Mouse (Mus musculus) naive thymus-derived CD4-positive, alpha-beta T cell, adult 5 months (primary cell): ENCODE data around the gene Fgf8. TPM values are rescaled to one million over a fixed set of nuclear protein-coding genes. Genes with fewer than 3 reads are reported as not detected.

Source experiments
- polyA plus RNA-seq: library from polyadenylated mRNA; unstranded; fragments of 100-300 nt; shearing (Covaris generic); gene quantifications from one replicate; pipeline ENCODE4 v1.2.1, GENCODE M21; 2017

The Fgf8 gene
- polyA plus RNA-seq, result not detected

GRCm38 (mm10) chr19:45742218-45742983 is at the start of gene Fgf8:
TSS of gene Fgf8 (minus strand) at chr19:45742915.

GRCm38 (mm10) chr19:45783181-45783932 is 40.6 kb upstream of the Fgf8 start, which contains the start of gene Mgea5:
TSS of gene Mgea5 (minus strand) at chr19:45783837.

GRCm38 (mm10) chr19:45749243-45750043 is 6.7 kb upstream of the Fgf8 start, which contains the start of gene Npm3:
TSS of gene Npm3 (minus strand) at chr19:45749591.

Other genes with a start within 250 kb of the Fgf8 start
- 5.8 TPM for gene Poll, start 182.4 kb downstream of the Fgf8 start, polyA plus RNA-seq
- gene Gm17018, start 182.3 kb downstream of the Fgf8 start, polyA plus RNA-seq, result 24.7 TPM
- 17.6 TPM for gene Fbxw4, start 82.6 kb downstream of the Fgf8 start, polyA plus RNA-seq
- gene Npm3, start 6.7 kb upstream of the Fgf8 start, polyA plus RNA-seq, result 35.7 TPM
- gene Mgea5, start 40.9 kb upstream of the Fgf8 start, polyA plus RNA-seq, result 382 TPM
- gene Kcnip2, start 73.1 kb upstream of the Fgf8 start, polyA plus RNA-seq, result 13.7 TPM